Mouse (Mus musculus) hindbrain, embryonic 14.5 days (tissue): Measurements from ENCODE around the gene Chst4. TPM values are rescaled to one million over a fixed set of nuclear protein-coding genes. Genes with fewer than 3 reads are reported as not detected.

Experiments
- ATAC-seq: fragments of 200-750 bp; cut with Nextera tagmentation; 2 replicates; pipeline ENCODE4 v1.8.0; 2017; ENCODE audit warnings: moderate number of reproducible peaks, mild to moderate bottlenecking, moderate TSS enrichment, moderate library complexity; ENCODE audit not compliant: low FRiP score
- DNase-seq: peaks from one replicate; pipeline ENCODE4 v3.0.0-alpha.2; 2015; ENCODE audit warnings: low spot score
- H3K27ac ChIP-seq: fragments of 300-500 bp; sonication (generic); 2 replicates; pipeline ENCODE4 v1.5.1; 2014; ENCODE audit warnings: mild to moderate bottlenecking, moderate library complexity
- H3K27me3 ChIP-seq: fragments of 300-500 bp; sonication (generic); 2 replicates; pipeline ENCODE4 v1.6.1; 2014; ENCODE audit warnings: mild to moderate bottlenecking, low read length, mixed read lengths; ENCODE audit not compliant: control insufficient read depth, insufficient read depth
- H3K36me3 ChIP-seq: fragments of 300-500 bp; sonication (generic); replicated peaks from 2 replicates; pipeline ENCODE4 v1.6.1; 2014; ENCODE audit not compliant: control insufficient read depth, insufficient read depth
- H3K4me1 ChIP-seq: fragments of 300-500 bp; sonication (generic); replicated peaks from 2 replicates; pipeline ENCODE4 v1.6.1; 2014; ENCODE audit warnings: antibody characterized with exemption, low read length, mixed read lengths; ENCODE audit not compliant: control insufficient read depth, insufficient read depth
- H3K4me2 ChIP-seq: fragments of 300-500 bp; sonication (generic); replicated peaks from 2 replicates; pipeline ENCODE4 v1.6.1; 2014; ENCODE audit warnings: mild to moderate bottlenecking, moderate library complexity
- H3K4me3 ChIP-seq: fragments of 300-500 bp; sonication (generic); replicated peaks from 2 replicates; pipeline ENCODE4 v1.5.1; 2014; ENCODE audit warnings: mild to moderate bottlenecking, low read length
- H3K9ac ChIP-seq: fragments of 300-500 bp; sonication (generic); 2 replicates; pipeline ENCODE4 v1.6.1; 2014
- H3K9me3 ChIP-seq: fragments of 300-500 bp; sonication (generic); 2 replicates; pipeline ENCODE4 v1.6.1; 2016; ENCODE audit warnings: low read length; ENCODE audit not compliant: control insufficient read depth
- WGBS: fragments of 180-500 bp; shearing (Covaris S2); extraction: QIAGEN DNeasy Blood & Tissue Kit; methylation state at CpG from one replicate; pipeline ENCODE4 v1.1.7; 2014; 5-methylcytosine and 5-hydroxymethylcytosine counted together
- polyA plus RNA-seq: library from polyadenylated mRNA; unstranded; fragments of >200 nt; fragmentation: Nextera tagmentation; extraction: Ambion mirVana; gene quantifications from 2 replicates; pipeline ENCODE4 v1.2.1, GENCODE M21; 2014

Gene Chst4
- polyA plus RNA-seq, 1 experiment from 2014 or later: not detected

GRCm38 (mm10) chr8:110008995-110009446, 30.5 kb downstream of the Chst4 start:
- Histone ChIP-seq H3K9ac (no peak overlapping the region), H3K9me3 (no peaks in the 10 kb centered on the region), H3K4me3 (no peak overlapping the region), H3K4me2 (no peak overlapping the region), H3K27ac (no peak overlapping the region), H3K36me3 (no peaks in the 10 kb centered on the region), H3K4me1 (peaks cover 6% of the 10 kb centered on the region; the same call in 1 of the 2 replicates), H3K27me3 (no peaks in the 10 kb centered on the region)
- DNase-seq (no peak), ATAC-seq (no peak)
- 70% methylated on average over 8 of the region's 8 CpGs for WGBS

DNA sequence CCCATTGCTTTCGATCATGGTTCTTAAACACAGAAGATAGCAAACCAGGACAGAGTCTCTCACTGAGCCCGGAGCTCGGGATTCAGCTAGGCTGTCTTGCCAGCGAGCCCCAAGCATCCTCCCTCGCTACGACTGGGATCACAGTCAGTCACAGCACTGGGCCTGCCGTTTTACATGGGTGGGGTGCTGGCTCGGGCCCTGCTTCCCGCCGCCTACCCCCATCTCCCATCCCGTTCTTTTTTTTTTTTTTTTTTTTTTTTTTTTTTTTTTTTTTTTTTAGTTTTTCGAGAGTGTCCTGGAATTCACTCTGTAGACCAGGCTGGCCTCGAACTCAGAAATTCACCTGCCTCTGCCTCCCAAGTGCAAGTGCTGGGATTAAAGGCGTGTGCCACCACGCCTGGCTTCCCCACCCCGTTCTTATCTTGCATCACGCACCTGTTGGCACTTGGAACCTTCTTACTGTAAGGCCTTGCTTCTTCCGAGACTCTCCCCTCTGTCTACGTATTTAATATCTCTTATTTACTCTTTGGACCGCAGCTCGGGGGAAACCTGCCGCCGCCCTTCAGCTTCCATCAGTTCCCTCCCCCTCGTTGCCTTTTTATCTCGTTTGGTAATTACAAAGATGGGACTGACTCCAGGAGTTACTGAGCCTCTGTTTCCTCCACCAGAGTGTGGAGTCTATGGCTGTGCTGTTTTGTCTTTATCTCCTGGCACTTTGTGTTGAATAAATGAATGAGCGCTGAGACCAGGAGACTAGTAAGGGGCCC, 31.1 kb downstream of the Chst4 start:
- Histone ChIP-seq H3K27me3 (no peaks in the 10 kb centered on the region), H3K36me3 (no peaks in the 10 kb centered on the region), H3K9ac (no peak overlapping the region), H3K4me3 (no peak overlapping the region), H3K4me2 (no peak overlapping the region), H3K4me1 (peaks cover 6% of the 10 kb centered on the region; the same call in 1 of the 2 replicates), H3K9me3 (no peaks in the 10 kb centered on the region), H3K27ac (no peak overlapping the region)
- DNase-seq (no peak), ATAC-seq (no peak)
- 94% methylated on average over 25 of the region's 26 CpGs for WGBS

GRCm38 (mm10) chr8:110006312-110007023, 33.1 kb downstream of the Chst4 start:
- 46% methylated on average over 17 of the region's 17 CpGs for WGBS
- DNase-seq (peak; percentile 63), ATAC-seq (peak; percentile 55; the same call in 1 of the 2 replicates)
- Histone ChIP-seq H3K4me2 (no peak overlapping the region), H3K9me3 (no peaks in the 10 kb centered on the region), H3K4me1 (peaks cover 6% of the 10 kb centered on the region; the same call in 1 of the 2 replicates), H3K9ac (no peak overlapping the region), H3K4me3 (no peak overlapping the region), H3K36me3 (no peaks in the 10 kb centered on the region), H3K27ac (peak overlapping the region; percentile 76), H3K27me3 (no peaks in the 10 kb centered on the region)

GRCm38 (mm10) chr8:110004300-110004699, 35.2 kb downstream of the Chst4 start:
- H3K27ac ChIP-seq: no peak overlapping the region
- no peak for ATAC-seq

DNA sequence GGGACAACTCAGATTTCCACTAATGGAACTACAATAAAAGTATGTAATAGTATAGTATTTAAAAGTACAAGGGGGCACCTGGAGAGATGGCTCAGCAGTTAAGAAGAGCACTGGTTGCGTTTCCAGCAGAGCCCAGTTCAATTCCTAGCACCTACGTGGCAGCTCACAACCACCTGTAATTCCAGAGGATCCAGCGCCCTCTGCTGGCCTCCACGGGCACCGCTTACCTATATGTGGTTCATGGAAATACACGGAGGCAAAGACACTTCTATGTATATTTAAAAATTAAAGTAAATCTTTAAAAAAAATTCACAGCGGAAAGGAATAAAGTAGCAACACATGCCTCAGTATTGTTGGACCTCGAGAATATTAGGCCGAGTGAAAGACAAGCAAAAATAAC, 36.6 kb downstream of the Chst4 start:
- no peaks in the 10 kb centered on the region for H3K9me3 ChIP-seq
- ATAC-seq: no peak
- H3K4me1 ChIP-seq: peaks cover 6% of the 10 kb centered on the region; the same call in 1 of the 2 replicates
- no peak for DNase-seq
- H3K4me2 ChIP-seq: no peak overlapping the region
- H3K4me3 ChIP-seq: no peak overlapping the region
- H3K9ac ChIP-seq: no peak overlapping the region
- 31% methylated on average over 9 of the region's 9 CpGs for WGBS
- H3K36me3 ChIP-seq: no peaks in the 10 kb centered on the region
- H3K27me3 ChIP-seq: no peaks in the 10 kb centered on the region
- no peak overlapping the region for H3K27ac ChIP-seq

More at GRCm38 (mm10) chr8:110004300-110004699, 35.2 kb downstream of the Chst4 start:
- Histone ChIP-seq H3K9ac (no peak overlapping the region), H3K4me1 (peaks cover 6% of the 10 kb centered on the region; the same call in 1 of the 2 replicates), H3K4me2 (no peak overlapping the region), H3K27me3 (no peaks in the 10 kb centered on the region), H3K9me3 (no peaks in the 10 kb centered on the region), H3K36me3 (no peaks in the 10 kb centered on the region), H3K4me3 (no peak overlapping the region)
- DNase-seq: no peak
- 79% methylated on average over 5 of the region's 5 CpGs for WGBS

DNA sequence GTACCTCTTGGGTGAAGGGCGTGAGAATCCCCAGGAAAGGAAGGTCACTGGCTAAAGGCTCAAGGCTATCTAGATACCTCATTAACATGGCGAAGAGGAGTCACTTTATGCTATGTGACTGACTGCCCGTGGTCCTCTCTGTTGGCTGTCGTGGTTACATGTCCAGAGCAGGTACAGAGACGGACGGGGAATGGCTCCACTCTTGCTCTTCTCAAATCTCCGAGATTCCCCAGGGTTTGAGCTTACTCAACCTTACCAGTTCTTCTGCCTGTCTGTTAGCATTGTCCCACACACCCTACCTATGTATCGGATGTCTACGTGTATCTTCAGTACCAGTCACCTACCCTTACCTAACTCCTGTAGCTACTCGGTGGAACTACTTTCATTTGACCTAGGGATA, 39.6 kb downstream of the Chst4 start:
- no peaks in the 10 kb centered on the region for H3K27me3 ChIP-seq
- WGBS: 93% methylated on average over 10 of the region's 10 CpGs

DNA sequence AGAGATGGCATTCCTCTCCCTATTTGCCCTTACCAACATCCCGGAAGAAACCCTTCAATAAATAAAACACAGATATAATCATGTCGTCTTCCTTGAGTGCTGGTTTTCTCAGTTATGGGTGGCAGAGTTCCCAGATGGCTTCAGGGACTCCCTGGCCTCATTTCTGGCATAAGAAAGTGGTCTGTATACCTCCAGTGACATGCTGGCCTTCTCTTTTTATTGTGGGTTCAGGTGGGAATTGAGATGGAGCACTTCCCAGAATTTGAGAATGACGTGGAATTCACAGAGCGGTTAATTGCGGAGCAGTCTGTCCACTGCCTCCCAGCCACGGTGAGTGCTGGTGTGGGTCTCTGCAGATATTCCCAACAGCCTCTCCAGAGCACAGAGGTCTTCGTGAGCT, 41.5 kb downstream of the Chst4 start:
- Histone ChIP-seq H3K9ac (no peak overlapping the region), H3K4me1 (no peaks in the 10 kb centered on the region), H3K4me2 (no peak overlapping the region), H3K27ac (no peak overlapping the region), H3K36me3 (no peaks in the 10 kb centered on the region), H3K9me3 (no peaks in the 10 kb centered on the region), H3K27me3 (no peaks in the 10 kb centered on the region), H3K4me3 (no peak overlapping the region)
- ATAC-seq: no peak
- 71% methylated on average over 7 of the region's 7 CpGs for WGBS
- DNase-seq: no peak

More for the DNA sequence above, 39.6 kb downstream of the Chst4 start:
- DNase-seq (no peak), ATAC-seq (no peak)
- H3K4me1 ChIP-seq: no peaks in the 10 kb centered on the region
- no peaks in the 10 kb centered on the region for H3K9me3 ChIP-seq
- no peak overlapping the region for H3K27ac ChIP-seq
- no peak overlapping the region for H3K4me2 ChIP-seq
- no peaks in the 10 kb centered on the region for H3K36me3 ChIP-seq
- H3K9ac ChIP-seq: no peak overlapping the region
- H3K4me3 ChIP-seq: no peak overlapping the region

GRCm38 (mm10) chr8:109997381-109997780, 42.2 kb downstream of the Chst4 start:
- no peak for ATAC-seq
- H3K36me3 ChIP-seq: no peaks in the 10 kb centered on the region
- H3K4me1 ChIP-seq: no peaks in the 10 kb centered on the region
- no peak overlapping the region for H3K4me2 ChIP-seq
- no peaks in the 10 kb centered on the region for H3K9me3 ChIP-seq
- WGBS: 86% methylated on average over 9 of the region's 9 CpGs
- no peak for DNase-seq
- no peak overlapping the region for H3K4me3 ChIP-seq
- H3K9ac ChIP-seq: no peak overlapping the region
- H3K27me3 ChIP-seq: no peaks in the 10 kb centered on the region
- no peak overlapping the region for H3K27ac ChIP-seq

GRCm38 (mm10) chr8:109992951-109993350, 46.6 kb downstream of the Chst4 start:
- ATAC-seq (no peak), DNase-seq (no peak)
- Histone ChIP-seq H3K27ac (no peak overlapping the region), H3K4me1 (no peaks in the 10 kb centered on the region), H3K36me3 (no peaks in the 10 kb centered on the region), H3K4me3 (no peak overlapping the region), H3K9ac (no peak overlapping the region), H3K4me2 (no peak overlapping the region), H3K9me3 (no peaks in the 10 kb centered on the region), H3K27me3 (no peaks in the 10 kb centered on the region)
- WGBS: 84% methylated on average over 1 of the region's 1 CpGs
